Mouse (Mus musculus): Measurements from ENCODE around the gene Cabp4.

Cabp4 gene

GRCm38 (mm10) chr19:4143759-4144268 is at the start of gene Cabp4:
Gene Cabp4 (minus strand): TSS chr19:4144033.
- in situ Hi-C loops (cut with MboI, MseI), result no loop called here

- in situ Hi-C loops (cut with MboI, MseI), result no loop called here
Measured at GRCm38 (mm10) chr19:4193129-4193528, 49.3 kb upstream of the Cabp4 start.

- in situ Hi-C loops (cut with MboI, MseI), result no loop called here
Measured at GRCm38 (mm10) chr19:4192251-4192985, 48.6 kb upstream of the Cabp4 start.

GRCm38 (mm10) chr19:4191528-4192250 is 47.9 kb upstream of the Cabp4 start, which contains the start of gene Ppp1ca:
Gene Ppp1ca (plus strand): TSS chr19:4192065.
- in situ Hi-C loops (cut with MboI, MseI), result no loop called here

GRCm38 (mm10) chr19:4190831-4191334 is 47.0 kb upstream of the Cabp4 start, which contains the start of gene Tbc1d10c:
Gene Tbc1d10c (minus strand): TSS chr19:4191284.
- in situ Hi-C loops (cut with MboI, MseI), result no loop called here

- in situ Hi-C loops (cut with MboI, MseI), result loop anchor here (5.0 kb wide), 1 partner anchor 77 kb away; no protein-coding TSS in a partner anchor
Measured at GRCm38 (mm10) chr19:4189051-4189620, 45.3 kb upstream of the Cabp4 start.

GRCm38 (mm10) chr19:4187303-4187702 is 43.5 kb upstream of the Cabp4 start:
- in situ Hi-C loops (cut with MboI, MseI), result loop anchor here (5.0 kb wide), 1 partner anchor 75 kb away; no protein-coding TSS in a partner anchor

GRCm38 (mm10) chr19:4184976-4185975 is 41.4 kb upstream of the Cabp4 start:
- in situ Hi-C loops (cut with MboI, MseI), result loop anchor here (5.0 kb wide), 1 partner anchor 73 kb away; no protein-coding TSS in a partner anchor

- in situ Hi-C loops (cut with MboI, MseI), result no loop called here
Measured at GRCm38 (mm10) chr19:4183689-4184088, 39.9 kb upstream of the Cabp4 start.

GRCm38 (mm10) chr19:4181892-4182291 is 38.1 kb upstream of the Cabp4 start:
- in situ Hi-C loops (cut with MboI, MseI), result no loop called here

GRCm38 (mm10) chr19:4180411-4180810 is 36.6 kb upstream of the Cabp4 start:
- in situ Hi-C loops (cut with MboI, MseI), result no loop called here

GRCm38 (mm10) chr19:4175368-4175947 is 31.6 kb upstream of the Cabp4 start, which contains the start of gene Carns1:
Gene Carns1 (minus strand): TSS chr19:4175479.
- in situ Hi-C loops (cut with MboI, MseI), result loop anchor here (10.0 kb wide), 1 partner anchor 591 kb away; no protein-coding TSS in a partner anchor

GRCm38 (mm10) chr19:4172925-4173324 is 29.1 kb upstream of the Cabp4 start:
- in situ Hi-C loops (cut with MboI, MseI), result loop anchor here (10.0 kb wide), 1 partner anchor 588 kb away; no protein-coding TSS in a partner anchor

GRCm38 (mm10) chr19:4171393-4172290 is 27.8 kb upstream of the Cabp4 start:
- in situ Hi-C loops (cut with MboI, MseI), result loop anchor here (10.0 kb wide), 1 partner anchor 587 kb away; no protein-coding TSS in a partner anchor

GRCm38 (mm10) chr19:4170723-4171392 is 27.0 kb upstream of the Cabp4 start:
- in situ Hi-C loops (cut with MboI, MseI), result loop anchor here (10.0 kb wide), 1 partner anchor 586 kb away; no protein-coding TSS in a partner anchor

GRCm38 (mm10) chr19:4169810-4170209 is 26.0 kb upstream of the Cabp4 start:
- in situ Hi-C loops (cut with MboI, MseI), result loop anchor here (10.0 kb wide), 1 partner anchor 585 kb away; no protein-coding TSS in a partner anchor

GRCm38 (mm10) chr19:4169378-4169784 is 25.5 kb upstream of the Cabp4 start:
- in situ Hi-C loops (cut with MboI, MseI), result no loop called here

All from T-helper 1 cell (primary cell).